Mouse (Mus musculus) testis, adult 2 months (tissue): Measurements from ENCODE around the gene Fryl.

Experiments
- CTCF ChIP-seq: fragments of 200-500 bp; IDR thresholded peaks from 2 replicates; pipeline ENCODE4 v1.5.1; 2012; ENCODE audit warnings: low read depth, mild to moderate bottlenecking, inconsistent platforms, low read length, moderate library complexity; ENCODE audit not compliant: control insufficient read depth, insufficient read depth, insufficient replicate concordance
- POLR2A ChIP-seq: fragments of 200-500 bp; IDR thresholded peaks from 2 replicates; pipeline ENCODE4 v1.6.1; 2012; ENCODE audit warnings: low read depth, mild to moderate bottlenecking, inconsistent platforms, low read length, moderate library complexity; ENCODE audit not compliant: control insufficient read depth

- TF ChIP-seq POLR2A (no peak), CTCF (no peak)
Observed at GRCm38 (mm10) chr5:73199586-73199985, 56.8 kb downstream of the Fryl start.
